Mouse (Mus musculus): ENCODE measurements around the gene Lmx1b. TPM values are rescaled to one million over a fixed set of nuclear protein-coding genes. Genes with fewer than 3 reads are reported as not detected.

Lmx1b gene
- polyA plus RNA-seq, 1 experiment from 2014 or later, result not detected

DNA sequence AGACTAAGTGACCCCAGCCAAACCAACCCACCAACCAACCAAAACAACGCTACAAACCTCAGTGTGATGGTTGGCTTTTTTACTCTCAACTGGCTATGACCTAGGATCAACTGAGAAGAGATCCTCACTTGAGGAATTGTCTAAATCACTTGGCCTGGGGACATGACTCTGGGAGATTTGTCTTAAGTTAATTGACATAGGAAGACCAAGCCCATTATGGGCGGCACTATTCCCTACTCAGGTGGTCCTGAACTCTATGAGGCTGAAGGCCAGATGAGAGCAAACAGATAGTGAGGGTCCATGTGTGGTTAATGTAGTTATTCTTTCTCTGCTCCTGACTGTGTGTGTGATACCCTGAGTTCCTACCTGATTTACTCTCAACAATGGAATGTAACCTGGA is 92.7 kb downstream of the Lmx1b start:
- ATAC-seq, result no peak
- Histone ChIP-seq H3K4me2 (replicated peaks; ENCODE audit: low read depth, low read length) (no peak overlapping the region), H3K4me3 (ENCODE audit: low read depth, low read length) (no peak overlapping the region), H3K27ac (ENCODE audit: low read length) (no peak overlapping the region), H3K27me3 (replicated peaks; ENCODE audit: insufficient read depth, low read length) (0 out of 2 replicates have a peak, but pooled peaks cover 13% of the 10 kb centered on the region), H3K9me3 (ENCODE audit: low read length) (no peaks in the 10 kb centered on the region), H3K36me3 (ENCODE audit: insufficient read depth, low read length) (no peaks in the 10 kb centered on the region), H3K9ac (replicated peaks; ENCODE audit: low read depth) (no peak overlapping the region), H3K4me1 (ENCODE audit: insufficient read depth, low read depth, low read length) (peaks cover 7% of the 10 kb centered on the region; the same call in 1 of the 2 replicates)
- DNase-seq (ENCODE audit: low spot score), result no peak
- 82% methylated on average over 2 of the region's 2 CpGs for WGBS
- TF ChIP-seq CTCF (IDR thresholded peaks at IDR 0.05) (no peak), EP300 (IDR thresholded peaks at IDR 0.05) (no peak)

DNA sequence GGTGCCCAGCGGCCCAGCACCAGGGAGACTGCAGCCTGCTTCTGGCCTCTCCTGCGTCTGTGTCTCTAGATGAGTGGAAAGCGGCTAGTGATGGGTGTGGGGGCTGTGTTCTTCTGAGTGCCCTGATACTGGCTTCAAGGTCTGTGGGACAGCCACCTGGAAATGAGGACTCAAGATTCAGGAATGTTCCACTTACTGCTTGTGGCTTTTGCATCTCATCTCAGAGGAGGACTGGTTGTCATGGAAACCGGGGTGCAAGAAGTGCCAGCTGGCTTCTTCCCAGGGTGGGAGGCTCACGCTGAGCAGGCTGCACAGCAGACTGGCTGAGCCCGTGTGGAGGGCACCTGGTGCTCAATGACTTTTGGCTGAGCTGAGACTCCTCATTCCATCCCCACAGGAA is 93.4 kb downstream of the Lmx1b start:
- no peaks in the 10 kb centered on the region for H3K36me3 ChIP-seq (ENCODE audit: insufficient read depth, low read length)
- DNase-seq (ENCODE audit: low spot score) (peak; percentile 89), ATAC-seq (peak; percentile 67)
- peaks cover 7% of the 10 kb centered on the region; the same call in 1 of the 2 replicates for H3K4me1 ChIP-seq (ENCODE audit: insufficient read depth, low read depth, low read length)
- peaks cover 13% of the 10 kb centered on the region; the same call in 1 of the 2 replicates for H3K27me3 ChIP-seq (replicated peaks; ENCODE audit: insufficient read depth, low read length)
- WGBS, result 20% methylated on average over 6 of the region's 6 CpGs
- H3K4me2 ChIP-seq (replicated peaks; ENCODE audit: low read depth, low read length), result no peak overlapping the region
- H3K9ac ChIP-seq (replicated peaks; ENCODE audit: low read depth), result no peak overlapping the region
- no peak for TF ChIP-seq EP300 (IDR thresholded peaks at IDR 0.05)
- no peak for TF ChIP-seq CTCF (IDR thresholded peaks at IDR 0.05)
- H3K27ac ChIP-seq (ENCODE audit: low read length), result no peak overlapping the region
- H3K4me3 ChIP-seq (ENCODE audit: low read depth, low read length), result no peak overlapping the region
- no peaks in the 10 kb centered on the region for H3K9me3 ChIP-seq (ENCODE audit: low read length)

DNA sequence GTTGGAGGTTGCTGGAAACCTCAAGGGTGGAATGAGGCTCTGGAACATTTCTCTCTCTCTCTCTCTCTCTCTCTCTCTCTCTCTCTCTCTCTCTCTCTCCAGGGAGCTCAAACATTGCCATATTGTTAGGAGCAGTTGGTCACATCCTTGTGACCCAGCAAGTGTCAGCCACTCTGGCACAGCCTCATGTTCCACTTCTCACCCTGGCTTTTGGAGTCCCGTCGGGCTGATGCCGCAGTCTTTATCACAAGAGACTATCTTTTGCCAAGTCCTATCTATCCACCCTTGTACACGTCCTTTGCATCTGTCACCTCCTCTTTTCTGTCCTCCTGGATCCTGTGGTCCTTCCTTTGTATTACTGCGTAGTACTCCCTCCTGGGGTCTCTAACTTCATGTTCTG is 94.3 kb downstream of the Lmx1b start:
- ATAC-seq (no peak), DNase-seq (ENCODE audit: low spot score) (no peak)
- H3K36me3 ChIP-seq (ENCODE audit: insufficient read depth, low read length), result no peaks in the 10 kb centered on the region
- no peak overlapping the region for H3K9ac ChIP-seq (replicated peaks; ENCODE audit: low read depth)
- no peaks in the 10 kb centered on the region for H3K9me3 ChIP-seq (ENCODE audit: low read length)
- H3K27ac ChIP-seq (ENCODE audit: low read length), result no peak overlapping the region
- H3K27me3 ChIP-seq (replicated peaks; ENCODE audit: insufficient read depth, low read length), result peaks cover 13% of the 10 kb centered on the region; the same call in 1 of the 2 replicates
- WGBS, result 64% methylated on average over 5 of the region's 5 CpGs
- no peak overlapping the region for H3K4me2 ChIP-seq (replicated peaks; ENCODE audit: low read depth, low read length)
- H3K4me3 ChIP-seq (ENCODE audit: low read depth, low read length), result no peak overlapping the region
- TF ChIP-seq CTCF (IDR thresholded peaks at IDR 0.05), result no peak
- no peak for TF ChIP-seq EP300 (IDR thresholded peaks at IDR 0.05)
- H3K4me1 ChIP-seq (ENCODE audit: insufficient read depth, low read depth, low read length), result peaks cover 7% of the 10 kb centered on the region; the same call in 1 of the 2 replicates

DNA sequence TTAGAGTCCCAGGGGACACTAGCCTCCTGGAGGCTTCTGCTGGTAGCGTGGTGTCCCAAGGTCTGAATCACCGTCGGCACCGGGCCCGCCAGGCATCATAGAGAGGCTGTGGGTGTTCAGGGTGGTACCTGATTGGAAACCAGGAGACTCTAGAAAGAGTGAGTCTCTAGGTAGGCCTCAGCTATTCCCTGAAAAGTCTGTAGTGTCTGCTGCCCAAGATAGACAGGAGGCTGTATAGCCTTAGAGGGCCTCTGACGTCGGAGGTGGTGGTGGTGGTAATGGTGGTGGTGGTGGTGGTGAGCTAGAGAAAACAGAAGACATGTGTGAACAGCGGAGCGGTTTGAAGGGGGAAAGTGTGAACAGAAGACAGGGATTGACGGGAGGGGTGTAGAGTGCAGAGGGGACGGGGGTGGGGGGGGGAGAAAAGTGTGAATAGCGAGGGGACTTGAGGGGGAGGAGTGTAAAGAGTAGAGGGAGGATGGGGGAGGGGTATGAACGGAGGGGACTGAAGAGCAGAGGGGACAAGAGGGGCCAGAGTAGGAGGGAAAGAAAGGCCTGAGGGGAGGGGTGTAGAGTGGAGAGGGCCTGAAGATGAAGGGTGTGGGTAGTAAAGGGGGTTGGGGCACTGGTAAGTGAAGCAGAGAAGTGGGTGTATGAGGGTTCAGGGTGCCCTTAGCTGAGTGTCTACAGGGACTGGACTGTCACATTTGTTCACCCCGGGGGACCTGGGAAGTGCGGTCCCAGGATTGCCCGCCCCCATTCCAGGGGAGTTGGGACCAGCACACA is 95.3 kb downstream of the Lmx1b start:
- DNase-seq (ENCODE audit: low spot score) (no peak), ATAC-seq (no peak)
- no peaks in the 10 kb centered on the region for H3K9me3 ChIP-seq (ENCODE audit: low read length)
- TF ChIP-seq EP300 (IDR thresholded peaks at IDR 0.05), result no peak
- H3K36me3 ChIP-seq (ENCODE audit: insufficient read depth, low read length), result no peaks in the 10 kb centered on the region
- H3K4me1 ChIP-seq (ENCODE audit: insufficient read depth, low read depth, low read length), result peaks cover 7% of the 10 kb centered on the region; the same call in 1 of the 2 replicates
- H3K27me3 ChIP-seq (replicated peaks; ENCODE audit: insufficient read depth, low read length), result peaks cover 20% of the 10 kb centered on the region
- peak overlapping the region; percentile 33 for H3K4me3 ChIP-seq (ENCODE audit: low read depth, low read length)
- WGBS, result 29% methylated on average over 16 of the region's 16 CpGs
- no peak overlapping the region for H3K27ac ChIP-seq (ENCODE audit: low read length)
- H3K9ac ChIP-seq (replicated peaks; ENCODE audit: low read depth), result no peak overlapping the region
- H3K4me2 ChIP-seq (replicated peaks; ENCODE audit: low read depth, low read length), result peak overlapping the region; percentile 67

DNA sequence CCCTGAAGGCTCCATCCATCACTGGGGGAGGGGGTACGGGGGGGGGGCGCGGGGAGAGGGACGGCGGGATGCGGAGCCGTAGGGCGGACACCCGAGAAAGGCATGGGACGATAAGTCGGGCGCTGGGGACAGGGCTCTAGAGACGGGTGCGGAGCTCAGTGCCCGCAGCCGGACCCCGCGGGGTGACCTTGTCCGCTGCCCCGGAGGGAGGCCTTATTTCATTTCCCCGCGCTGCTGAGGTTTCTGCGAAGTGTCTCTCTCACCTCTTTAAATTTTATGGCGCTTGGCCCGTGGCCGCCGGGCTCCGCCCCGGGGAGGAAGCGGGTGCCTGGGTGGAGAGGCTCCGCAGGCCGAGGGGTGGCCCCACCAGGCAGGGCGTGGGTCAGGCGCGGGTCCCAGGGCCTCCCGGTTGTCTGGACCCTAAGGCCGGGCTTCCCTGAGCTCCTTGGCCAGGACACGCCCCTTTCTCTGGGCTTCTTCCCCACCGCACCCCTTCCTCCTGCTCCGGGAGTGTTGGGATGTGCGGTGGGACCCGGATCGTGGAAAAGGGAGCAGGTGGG is 96.0 kb downstream of the Lmx1b start:
- no peak overlapping the region for H3K9ac ChIP-seq (replicated peaks; ENCODE audit: low read depth)
- ATAC-seq, result peak; percentile 55
- H3K27me3 ChIP-seq (replicated peaks; ENCODE audit: insufficient read depth, low read length), result peaks cover 24% of the 10 kb centered on the region
- H3K4me3 ChIP-seq (ENCODE audit: low read depth, low read length), result peak overlapping the region; percentile 33
- H3K9me3 ChIP-seq (ENCODE audit: low read length), result no peaks in the 10 kb centered on the region
- TF ChIP-seq CTCF (IDR thresholded peaks at IDR 0.05) (no peak), EP300 (IDR thresholded peaks at IDR 0.05) (no peak)
- H3K4me2 ChIP-seq (replicated peaks; ENCODE audit: low read depth, low read length), result peak overlapping the region; percentile 67
- DNase-seq (ENCODE audit: low spot score), result peak; percentile 26
- H3K27ac ChIP-seq (ENCODE audit: low read length), result no peak overlapping the region
- WGBS, result 2% methylated on average over 37 of the region's 43 CpGs
- peaks cover 7% of the 10 kb centered on the region; the same call in 1 of the 2 replicates for H3K4me1 ChIP-seq (ENCODE audit: insufficient read depth, low read depth, low read length)
- no peaks in the 10 kb centered on the region for H3K36me3 ChIP-seq (ENCODE audit: insufficient read depth, low read length)

DNA sequence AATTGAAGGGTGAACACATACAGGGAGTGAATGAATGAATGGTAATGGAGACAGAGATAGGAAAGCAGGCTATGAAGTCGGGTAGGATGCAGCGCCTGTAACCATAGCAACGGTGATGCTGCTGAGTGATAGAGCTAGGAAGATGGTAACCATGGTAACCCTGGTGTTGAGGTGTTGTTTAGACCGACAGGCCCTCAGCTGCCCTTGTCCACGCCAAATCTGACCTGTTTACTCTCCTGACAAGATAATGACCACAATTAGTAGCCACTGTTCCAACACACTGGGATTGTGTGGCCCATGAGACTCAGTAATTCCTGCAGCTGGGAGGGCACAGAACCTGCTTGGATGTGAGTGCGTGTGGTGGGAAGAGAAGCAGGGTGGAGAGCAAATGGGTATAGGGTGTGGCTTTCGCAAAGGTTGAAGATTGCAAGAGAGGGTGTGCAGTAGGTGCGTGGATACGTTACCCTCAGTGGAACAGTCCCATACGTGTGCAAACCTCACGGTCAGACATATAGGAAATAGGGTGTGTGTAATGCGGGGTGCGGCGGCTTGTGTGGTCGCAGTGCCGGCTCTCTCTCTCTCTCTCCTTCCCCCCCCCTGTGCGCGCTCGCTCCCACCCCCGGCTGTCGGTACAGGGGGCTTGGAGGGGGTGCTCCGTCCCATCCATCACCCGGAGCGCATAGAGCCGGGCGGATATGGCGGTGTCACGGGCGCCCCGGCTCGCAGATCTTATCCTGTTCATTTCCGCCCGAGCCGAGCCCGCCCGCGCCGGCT is 96.7 kb downstream of the Lmx1b start:
- Histone ChIP-seq H3K4me1 (ENCODE audit: insufficient read depth, low read depth, low read length) (peaks cover 7% of the 10 kb centered on the region; the same call in 1 of the 2 replicates), H3K9ac (replicated peaks; ENCODE audit: low read depth) (no peak overlapping the region), H3K27ac (ENCODE audit: low read length) (no peak overlapping the region), H3K4me3 (ENCODE audit: low read depth, low read length) (peak overlapping the region; percentile 33), H3K27me3 (replicated peaks; ENCODE audit: insufficient read depth, low read length) (peaks cover 24% of the 10 kb centered on the region), H3K9me3 (ENCODE audit: low read length) (no peaks in the 10 kb centered on the region), H3K36me3 (ENCODE audit: insufficient read depth, low read length) (no peaks in the 10 kb centered on the region), H3K4me2 (replicated peaks; ENCODE audit: low read depth, low read length) (peak overlapping the region; percentile 67)
- DNase-seq (ENCODE audit: low spot score), result peak; percentile 19
- no peak for TF ChIP-seq CTCF (IDR thresholded peaks at IDR 0.05)
- TF ChIP-seq EP300 (IDR thresholded peaks at IDR 0.05), result no peak
- under 1% methylated on average over 28 of the region's 38 CpGs for WGBS
- ATAC-seq, result peak; percentile 46; the same call in 1 of the 2 replicates
